Mouse (Mus musculus) hindbrain, embryonic 15.5 days (tissue): ENCODE results near the gene Tpp1. TPM values are rescaled to one million over a fixed set of nuclear protein-coding genes. Genes with fewer than 3 reads are reported as not detected.

ENCODE experiments used
- ATAC-seq: fragments of 200-750 bp; cut with Nextera tagmentation; 2 replicates; pipeline ENCODE4 v1.8.0; 2017; ENCODE audit warnings: low read depth, moderate number of reproducible peaks, moderate TSS enrichment; ENCODE audit not compliant: low FRiP score
- H3K27ac ChIP-seq: fragments of 300-500 bp; sonication (generic); replicated peaks from 2 replicates; pipeline ENCODE4 v1.5.1; 2015; ENCODE audit warnings: mild to moderate bottlenecking, inconsistent platforms
- H3K27me3 ChIP-seq: fragments of 300-500 bp; sonication (generic); 2 replicates; pipeline ENCODE4 v1.6.1; 2015; ENCODE audit warnings: control low read depth, inconsistent platforms
- H3K36me3 ChIP-seq: fragments of 300-500 bp; sonication (generic); 2 replicates; pipeline ENCODE4 v1.6.1; 2015; ENCODE audit warnings: control low read depth, inconsistent platforms
- H3K4me1 ChIP-seq: fragments of 300-500 bp; sonication (generic); replicated peaks from 2 replicates; pipeline ENCODE4 v1.6.1; 2015; ENCODE audit warnings: control low read depth, inconsistent platforms
- H3K4me2 ChIP-seq: fragments of 300-500 bp; sonication (generic); 2 replicates; pipeline ENCODE4 v1.6.1; 2015; ENCODE audit warnings: moderate library complexity, mild to moderate bottlenecking, inconsistent platforms
- H3K4me3 ChIP-seq: fragments of 300-500 bp; sonication (generic); 2 replicates; pipeline ENCODE4 v1.5.1; 2015; ENCODE audit warnings: mild to moderate bottlenecking, inconsistent platforms
- H3K9ac ChIP-seq: fragments of 300-500 bp; sonication (generic); 2 replicates; pipeline ENCODE4 v1.6.1; 2015; ENCODE audit warnings: inconsistent platforms
- H3K9me3 ChIP-seq: fragments of 300-500 bp; sonication (generic); 2 replicates; pipeline ENCODE4 v1.6.1; 2016; ENCODE audit warnings: control low read depth, inconsistent platforms
- WGBS: fragments of 180-500 bp; shearing (Covaris S2); methylation state at CpG from one replicate; pipeline ENCODE4 v1.1.7; 2015; 5-methylcytosine and 5-hydroxymethylcytosine counted together
- polyA plus RNA-seq: library from polyadenylated mRNA; unstranded; fragments of >200 nt; fragmentation: Nextera tagmentation; extraction: Ambion mirVana; gene quantifications from 2 replicates; pipeline ENCODE4 v1.2.1, GENCODE M21; 2015

Tpp1 gene
- polyA plus RNA-seq, result 45.7 and 46.2 TPM in 2 replicates

DNA sequence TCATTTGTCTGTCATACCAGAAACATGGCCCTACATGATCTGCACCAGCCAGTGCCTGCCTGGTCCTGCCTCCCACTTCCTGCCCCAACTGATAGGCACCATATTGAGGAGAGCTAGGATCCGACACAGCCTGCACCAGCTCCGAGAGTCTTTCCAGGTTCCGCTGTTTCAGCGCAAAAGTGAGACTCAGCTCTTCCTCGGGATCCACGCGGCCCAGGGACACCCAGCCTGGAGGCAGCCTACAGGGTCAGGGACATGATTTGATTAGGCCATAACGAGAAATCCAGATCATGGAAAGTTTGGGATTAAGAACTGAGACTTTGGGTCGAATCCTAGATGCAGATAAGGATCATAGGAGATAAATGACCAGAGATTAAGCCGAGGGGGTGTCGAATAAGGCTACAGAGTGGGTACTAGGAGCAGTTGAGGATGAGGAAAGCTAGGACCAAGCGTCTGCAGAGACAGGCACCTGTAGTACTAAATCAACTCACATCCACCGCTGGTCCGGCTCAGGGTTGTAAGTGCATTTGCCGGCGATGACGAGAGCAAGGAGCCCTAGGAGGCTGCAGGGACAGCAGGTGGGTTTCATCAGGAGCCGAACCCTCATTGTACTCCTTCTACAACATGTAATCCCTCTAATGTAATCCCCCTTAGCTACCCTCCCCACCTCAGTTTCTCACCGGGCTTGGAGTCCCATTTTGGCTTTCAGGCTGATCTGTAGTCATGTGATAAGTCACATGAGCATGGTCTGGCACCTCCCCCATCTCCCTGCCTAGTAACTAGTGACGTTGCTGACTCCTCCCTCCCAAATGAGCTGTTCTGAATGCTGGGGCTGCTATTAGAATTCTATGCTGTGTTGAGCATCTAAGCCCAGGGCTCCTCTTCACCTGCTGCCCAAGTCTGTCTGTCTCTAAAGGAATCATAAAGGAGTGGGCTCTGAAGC is at the start of gene Tpp1:
Tpp1 (minus strand) TSS at position 745 of the 943 bp plus-strand sequence.
- no peaks in the 10 kb centered on the region for H3K27me3 ChIP-seq
- H3K9ac ChIP-seq, result peak within 1 kb of the TSS; percentile 58
- peak within 1 kb of the TSS; percentile 72 for H3K27ac ChIP-seq
- peak; percentile 91 for ATAC-seq
- H3K4me1 ChIP-seq, result peaks cover 17% of the 10 kb centered on the region
- H3K4me2 ChIP-seq, result peak within 1 kb of the TSS; percentile 67
- 20% methylated on average over 20 of the region's 20 CpGs for WGBS
- H3K36me3 ChIP-seq, result peaks cover 42% of the 10 kb centered on the region
- H3K9me3 ChIP-seq, result no peaks in the 10 kb centered on the region
- peak within 1 kb of the TSS; percentile 49 for H3K4me3 ChIP-seq

DNA sequence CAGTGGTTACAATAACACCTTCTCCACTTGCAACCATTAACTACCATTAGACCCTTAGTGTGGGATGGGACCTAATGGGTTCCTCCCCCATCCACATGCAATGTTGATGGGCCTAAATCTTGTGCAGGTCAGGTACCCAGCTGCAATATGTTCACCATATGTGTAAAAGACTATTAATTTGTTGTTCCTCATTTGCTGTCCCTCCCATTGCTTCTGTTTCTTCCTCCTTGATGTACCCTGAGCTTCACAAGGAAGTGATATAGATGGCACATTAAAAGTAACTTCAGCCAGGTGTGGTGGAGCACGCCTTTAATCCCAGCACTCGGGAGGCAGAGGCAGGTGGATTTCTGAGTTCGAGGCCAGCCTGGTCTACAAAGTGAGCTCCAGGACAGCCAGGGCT is 44.9 kb upstream of the Tpp1 start:
- Histone ChIP-seq H3K36me3 (no peaks in the 10 kb centered on the region), H3K4me1 (no peaks in the 10 kb centered on the region), H3K4me2 (no peak overlapping the region), H3K27ac (no peak overlapping the region), H3K4me3 (no peak overlapping the region), H3K9ac (no peak overlapping the region), H3K9me3 (no peaks in the 10 kb centered on the region), H3K27me3 (no peaks in the 10 kb centered on the region)
- ATAC-seq, result no peak
- 92% methylated on average over 3 of the region's 3 CpGs for WGBS

DNA sequence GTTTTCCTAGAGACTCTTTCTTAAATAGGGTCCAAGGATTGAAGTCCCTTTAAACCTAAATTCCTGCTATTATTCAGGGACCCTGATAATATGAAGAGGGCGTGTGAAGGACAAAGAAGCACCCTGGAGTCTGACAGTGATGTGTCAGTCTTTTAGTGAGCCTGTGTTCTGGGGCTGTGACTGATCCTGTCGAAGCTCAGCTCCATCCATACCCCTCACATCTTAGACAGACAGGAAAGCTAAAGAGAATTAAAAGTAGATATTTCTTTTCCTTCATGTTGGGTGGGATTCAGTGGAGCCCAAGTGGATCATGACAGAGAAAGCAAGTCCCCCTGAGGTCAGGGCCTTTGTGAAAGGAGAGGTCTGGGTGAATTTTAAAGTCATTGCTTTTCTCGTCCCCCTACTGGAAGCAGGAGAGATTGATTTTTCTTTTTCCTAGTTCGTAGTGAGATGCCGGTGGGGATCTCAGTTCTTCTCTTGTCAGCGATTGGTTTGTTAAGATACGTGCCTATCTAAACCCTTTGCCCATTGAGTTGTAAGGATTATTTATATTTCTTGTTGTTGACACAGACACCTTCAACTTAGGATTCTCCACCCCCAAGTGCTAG is 43.8 kb upstream of the Tpp1 start:
- Histone ChIP-seq H3K9me3 (no peaks in the 10 kb centered on the region), H3K27me3 (no peaks in the 10 kb centered on the region), H3K4me3 (no peak overlapping the region), H3K9ac (no peak overlapping the region), H3K4me2 (no peak overlapping the region), H3K27ac (no peak overlapping the region), H3K4me1 (no peaks in the 10 kb centered on the region), H3K36me3 (no peaks in the 10 kb centered on the region)
- peak; percentile 28; the same call in 1 of the 2 replicates for ATAC-seq
- 13% methylated on average over 7 of the region's 7 CpGs for WGBS

DNA sequence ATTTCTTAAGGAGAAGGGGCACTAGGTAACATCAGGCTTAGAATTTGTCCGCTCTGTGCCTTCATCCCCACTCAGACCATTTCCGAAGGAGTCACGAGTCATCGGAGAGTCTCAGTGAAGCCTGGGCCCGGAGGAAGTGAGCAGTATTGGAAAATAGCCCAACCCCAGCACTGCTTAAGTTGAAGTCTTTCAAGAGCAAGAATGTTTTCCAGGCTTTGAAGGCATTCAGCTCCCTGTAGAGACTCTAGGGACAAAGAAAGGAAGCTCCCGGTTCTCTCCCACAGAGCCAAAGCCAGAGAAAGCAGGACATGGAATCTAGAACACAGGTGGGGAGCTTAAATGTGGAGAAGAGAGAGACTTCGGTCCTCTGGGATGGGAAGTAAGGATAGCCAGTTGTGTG is 41.7 kb upstream of the Tpp1 start:
- ATAC-seq, result no peak
- 76% methylated on average over 7 of the region's 7 CpGs for WGBS
- no peaks in the 10 kb centered on the region for H3K36me3 ChIP-seq

DNA sequence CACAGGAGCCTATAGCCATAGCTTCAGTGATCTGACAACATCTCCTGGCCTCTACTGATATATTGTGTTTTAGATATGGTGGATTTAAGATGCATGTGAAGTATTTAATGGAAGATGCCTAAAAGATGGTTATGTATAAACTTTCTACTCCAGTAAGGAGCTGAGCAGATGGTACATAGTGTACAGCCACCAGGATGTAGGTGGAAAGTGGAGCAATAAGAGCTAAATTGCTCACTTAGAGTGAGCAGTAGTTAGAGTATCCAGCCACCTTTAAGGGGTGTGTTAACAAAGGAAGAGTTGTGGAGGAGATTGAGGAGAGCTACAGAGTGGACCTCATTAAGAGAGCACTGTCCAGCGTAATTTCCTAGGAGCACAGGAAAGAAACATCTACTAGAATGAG is 39.1 kb upstream of the Tpp1 start:
- WGBS, result 85% methylated on average over 1 of the region's 1 CpGs

More for the DNA sequence above, 41.7 kb upstream of the Tpp1 start:
- H3K4me1 ChIP-seq, result peaks cover 5% of the 10 kb centered on the region
- no peak overlapping the region for H3K4me2 ChIP-seq
- H3K27ac ChIP-seq, result no peak overlapping the region
- H3K9me3 ChIP-seq, result no peaks in the 10 kb centered on the region
- no peaks in the 10 kb centered on the region for H3K27me3 ChIP-seq
- H3K9ac ChIP-seq, result no peak overlapping the region
- no peak overlapping the region for H3K4me3 ChIP-seq

GRCm38 (mm10) chr7:105787285-105788140 is 35.5 kb upstream of the Tpp1 start, which contains the start of gene Dchs1:
Gene Dchs1 (minus strand): TSS chr7:105787654.
- peak within 1 kb of the TSS; percentile 96 for H3K4me3 ChIP-seq
- H3K4me1 ChIP-seq, result peaks cover 52% of the 10 kb centered on the region
- peak within 1 kb of the TSS; percentile 100 for H3K9ac ChIP-seq
- peak within 1 kb of the TSS; percentile 99 for H3K27ac ChIP-seq
- no peaks in the 10 kb centered on the region for H3K9me3 ChIP-seq
- under 1% methylated on average over 70 of the region's 97 CpGs for WGBS
- H3K27me3 ChIP-seq, result no peaks in the 10 kb centered on the region
- no peaks in the 10 kb centered on the region for H3K36me3 ChIP-seq
- H3K4me2 ChIP-seq, result peak within 1 kb of the TSS; percentile 86
- peak; percentile 76 for ATAC-seq

More for the DNA sequence above, 39.1 kb upstream of the Tpp1 start:
- Histone ChIP-seq H3K9ac (no peak overlapping the region), H3K9me3 (no peaks in the 10 kb centered on the region), H3K27me3 (no peaks in the 10 kb centered on the region), H3K4me2 (no peak overlapping the region), H3K4me1 (peaks cover 15% of the 10 kb centered on the region), H3K27ac (no peak overlapping the region), H3K36me3 (no peaks in the 10 kb centered on the region), H3K4me3 (no peak overlapping the region)
- no peak for ATAC-seq

DNA sequence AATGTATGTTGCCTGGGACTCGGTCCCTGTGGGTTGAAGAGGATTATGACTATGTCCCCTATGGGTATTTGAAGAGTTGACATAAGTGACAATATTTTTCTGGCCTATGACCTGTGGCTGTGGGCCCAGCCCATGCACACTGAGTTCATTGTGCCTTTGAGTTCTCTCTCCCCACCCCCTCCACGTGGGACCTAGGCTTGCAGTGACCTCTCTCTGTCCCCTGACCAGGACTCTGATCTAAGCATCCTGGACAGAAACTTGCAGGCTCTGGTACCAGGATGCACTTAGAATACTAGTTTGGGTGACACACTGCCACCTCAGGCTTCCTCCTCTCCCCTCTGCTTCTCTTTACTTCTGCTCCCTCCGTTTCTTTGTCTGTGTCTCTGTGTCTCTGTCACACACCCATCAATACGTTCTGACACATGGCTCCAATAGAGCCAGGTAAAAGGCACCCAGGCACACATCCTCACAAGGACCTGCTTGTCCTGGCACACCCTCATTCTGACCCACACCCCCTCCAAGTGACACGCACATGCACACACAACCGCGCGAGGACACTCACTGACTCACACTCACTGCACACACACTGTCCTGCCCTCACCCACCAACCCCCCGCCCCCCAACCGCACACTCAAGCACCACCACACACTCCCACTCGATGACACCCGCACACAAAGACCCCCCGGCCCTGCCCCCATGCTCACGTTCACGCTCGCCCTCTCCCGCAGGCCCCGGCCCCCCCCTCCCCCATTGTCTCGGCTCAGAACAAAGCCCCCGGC is 34.7 kb upstream of the Tpp1 start:
- 4% methylated on average over 18 of the region's 20 CpGs for WGBS
- ATAC-seq, result peak; percentile 80
- Histone ChIP-seq H3K4me3 (peak overlapping the region; percentile 96), H3K36me3 (peaks cover 4% of the 10 kb centered on the region), H3K4me2 (peak overlapping the region; percentile 86), H3K4me1 (peaks cover 55% of the 10 kb centered on the region), H3K27me3 (no peaks in the 10 kb centered on the region), H3K27ac (peak overlapping the region; percentile 99), H3K9me3 (no peaks in the 10 kb centered on the region), H3K9ac (peak overlapping the region; percentile 100)

- H3K4me1 ChIP-seq, result peaks cover 63% of the 10 kb centered on the region
- H3K9ac ChIP-seq, result peak overlapping the region; percentile 34; the same call in 1 of the 2 replicates
- H3K4me3 ChIP-seq, result peak overlapping the region; percentile 96
These were observed 32.5 kb upstream of the Tpp1 start for GRCm38 (mm10) chr7:105784556-105784955.

GRCm38 (mm10) chr7:105783861-105784260 is 31.8 kb upstream of the Tpp1 start:
- ATAC-seq, result no peak
- peak overlapping the region; percentile 86 for H3K4me2 ChIP-seq
- no peaks in the 10 kb centered on the region for H3K27me3 ChIP-seq
- 45% methylated on average over 4 of the region's 4 CpGs for WGBS
- H3K27ac ChIP-seq, result no peak overlapping the region
- peaks cover 67% of the 10 kb centered on the region for H3K4me1 ChIP-seq
- no peak overlapping the region for H3K4me3 ChIP-seq
- H3K36me3 ChIP-seq, result peaks cover 24% of the 10 kb centered on the region
- H3K9ac ChIP-seq, result no peak overlapping the region
- H3K9me3 ChIP-seq, result no peaks in the 10 kb centered on the region

More at GRCm38 (mm10) chr7:105784556-105784955, 32.5 kb upstream of the Tpp1 start:
- WGBS, result 12% methylated on average over 4 of the region's 4 CpGs
- H3K9me3 ChIP-seq, result no peaks in the 10 kb centered on the region
- H3K36me3 ChIP-seq, result peaks cover 24% of the 10 kb centered on the region
- H3K4me2 ChIP-seq, result peak overlapping the region; percentile 86
- no peaks in the 10 kb centered on the region for H3K27me3 ChIP-seq
- peak overlapping the region; percentile 37 for H3K27ac ChIP-seq
- ATAC-seq, result no peak

- Histone ChIP-seq H3K27me3 (no peaks in the 10 kb centered on the region), H3K27ac (peak overlapping the region; percentile 71), H3K4me3 (no peak overlapping the region), H3K4me1 (peaks cover 80% of the 10 kb centered on the region), H3K9me3 (no peaks in the 10 kb centered on the region), H3K36me3 (peaks cover 31% of the 10 kb centered on the region), H3K9ac (no peak overlapping the region), H3K4me2 (peak overlapping the region; percentile 27)
- ATAC-seq, result peak; percentile 64
- WGBS, result 12% methylated on average over 4 of the region's 4 CpGs
These were observed 26.7 kb upstream of the Tpp1 start for GRCm38 (mm10) chr7:105778553-105779265.
